Mouse (Mus musculus): Measurements from ENCODE around the gene Shkbp1. TPM values are rescaled to one million over a fixed set of nuclear protein-coding genes. Genes with fewer than 3 reads are reported as not detected.

The Shkbp1 gene
- total and polyA plus RNA-seq, 3 experiments, result 24.2 to 77.0 TPM; not detected in 1

DNA sequence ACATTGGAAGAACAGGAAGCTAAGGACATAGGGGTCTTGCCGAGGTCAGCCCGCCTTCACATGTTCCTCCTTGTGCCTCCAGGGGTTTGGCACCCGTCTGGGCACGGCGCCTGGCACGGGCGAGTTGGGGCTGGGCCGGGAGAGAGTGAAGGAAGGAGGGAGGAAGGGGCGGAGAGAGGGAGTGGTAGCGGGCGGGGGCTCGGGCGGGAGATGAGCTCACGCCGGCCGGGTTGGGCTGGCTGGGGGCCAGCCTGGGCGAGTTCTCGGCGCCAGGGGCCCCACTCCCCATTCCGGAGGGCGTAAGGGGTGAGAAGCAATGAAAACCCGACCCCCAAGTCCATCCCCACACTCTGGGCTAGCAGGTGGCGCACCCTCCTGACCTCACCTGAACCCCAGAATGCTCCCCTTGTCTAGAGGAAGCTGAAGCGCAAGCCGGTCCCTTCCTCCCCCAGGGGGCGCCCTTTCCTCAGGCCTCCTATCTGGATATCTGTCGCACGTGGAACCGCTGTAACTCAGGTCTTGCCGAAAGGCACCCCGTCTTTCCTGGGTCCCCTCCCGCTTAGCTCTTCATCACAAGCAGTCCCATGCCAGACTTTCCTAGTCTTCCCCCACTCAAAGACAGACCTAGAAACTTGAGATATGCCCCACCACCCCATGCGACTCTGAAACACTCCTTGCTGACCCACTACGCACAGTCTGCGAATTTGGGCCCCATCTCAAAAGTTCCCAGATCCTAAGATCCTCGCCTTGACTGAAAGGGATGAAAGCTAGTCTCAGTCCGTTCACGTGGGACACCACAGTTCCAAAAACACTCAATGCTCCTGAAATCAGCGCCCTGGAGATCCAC lies 23.2 kb downstream of the Shkbp1 start:
- Histone ChIP-seq H3K36me3 (ENCODE audit: control insufficient read depth in 1 of 2, insufficient read depth in 2 of 2, low read length in 2 of 2) (peaks cover 0 to 2% of the 10 kb centered on the region in 2 experiments; a peak in 2 of 4 replicates), H3K27me3 (ENCODE audit: control insufficient read depth in 1 of 2, insufficient read depth in 2 of 2, low read length in 2 of 2) (no peaks in the 10 kb centered on the region; a peak in 1 of 4 replicates), H3K27ac (ENCODE audit: control insufficient read depth, low read depth, low read length) (peak overlapping the region; percentile 75), H3K9ac (ENCODE audit: control insufficient read depth, low read depth, low read length, poor library complexity, severe bottlenecking) (peak overlapping the region; percentile 78), H3K4me3 (ENCODE audit: control insufficient read depth in 1 of 2, insufficient read depth in 1 of 2, low read depth in 2 of 2, low read length in 2 of 2) (peak overlapping the region; percentile 48 to 53), H3K9me3 (replicated peaks; ENCODE audit: insufficient read depth, low read length) (no peaks in the 10 kb centered on the region), H3K79me2 (ENCODE audit: control insufficient read depth, insufficient read depth, low read length, poor library complexity) (peaks cover 7% of the 10 kb centered on the region; the same call in 1 of the 2 replicates), H3K4me1 (ENCODE audit: control insufficient read depth in 1 of 2, insufficient read depth in 2 of 2, low read length in 2 of 2) (peaks cover 0 to 16% of the 10 kb centered on the region in 2 experiments; a peak in 2 of 4 replicates)
- DNase-seq (ENCODE audit: low read depth, low spot score), result peak; percentile 96
- peak; percentile 98 for TF ChIP-seq SIN3A (IDR thresholded peaks at IDR 0.05; ENCODE audit: low read length)
- TF ChIP-seq TBP (IDR thresholded peaks at IDR 0.05; ENCODE audit: low read depth, low read length), result peak; percentile 62
- peak; percentile 46 for TF ChIP-seq RAD21 (IDR thresholded peaks at IDR 0.05; ENCODE audit: low read depth, low read length)
- peak; percentile 61; the same call in 1 of the 2 replicates for TF ChIP-seq MEF2A (IDR thresholded peaks at IDR 0.05; ENCODE audit: extremely low read depth, insufficient replicate concordance, low read depth, low read length, poor library complexity, severe bottlenecking)
- TF ChIP-seq CTCF (IDR thresholded peaks at IDR 0.05 in 2 of 3, conservative IDR thresholded peaks at IDR 0.05 in 1 of 3; ENCODE audit: control insufficient read depth in 1 of 3, insufficient read depth in 1 of 3, low read depth in 2 of 3, low read length in 3 of 3, poor library complexity in 1 of 3, severe bottlenecking in 1 of 3), result peak; percentile 88 to 92 (median 89)
- TF ChIP-seq POLR2AphosphoS5 (IDR thresholded peaks at IDR 0.05; ENCODE audit: borderline replicate concordance, low read depth, low read length), result no peak
- TF ChIP-seq MAZ (IDR thresholded peaks at IDR 0.05; ENCODE audit: low read depth, low read length), result peak; percentile 85
- TF ChIP-seq GABPA (IDR thresholded peaks at IDR 0.05; ENCODE audit: low read depth, low read length), result no peak
- TF ChIP-seq POLR2A (IDR thresholded peaks at IDR 0.05; ENCODE audit: control insufficient read depth in 1 of 2, insufficient read depth in 1 of 2, low read depth in 1 of 2, low read length in 2 of 2, poor library complexity in 1 of 2), result peak; percentile 17 to 62; a peak in 2 of 4 replicates
- TF ChIP-seq RCOR1 (IDR thresholded peaks at IDR 0.05; ENCODE audit: low read depth, low read length), result no peak
- TF ChIP-seq JUND (IDR thresholded peaks at IDR 0.05; ENCODE audit: low read depth, low read length), result no peak
- TF ChIP-seq UBTF (IDR thresholded peaks at IDR 0.05; ENCODE audit: borderline replicate concordance, insufficient read depth, low read depth, low read length), result no peak
- TF ChIP-seq ETS1 (IDR thresholded peaks at IDR 0.05; ENCODE audit: low read depth, low read length), result peak; percentile 73
- peak; percentile 98 for TF ChIP-seq BHLHE40 (IDR thresholded peaks at IDR 0.05; ENCODE audit: borderline replicate concordance, low read depth, low read length)
- peak; percentile 49; the same call in 1 of the 2 replicates for TF ChIP-seq ELF1 (IDR thresholded peaks at IDR 0.05; ENCODE audit: low read depth, low read length)
- TF ChIP-seq HCFC1 (IDR thresholded peaks at IDR 0.05; ENCODE audit: low read depth, low read length), result peak; percentile 53; the same call in 1 of the 2 replicates
- TF ChIP-seq SMC3 (IDR thresholded peaks at IDR 0.05; ENCODE audit: low read depth, low read length), result peak; percentile 57
- TF ChIP-seq MYB (IDR thresholded peaks at IDR 0.05; ENCODE audit: low read depth, low read length), result no peak
- TF ChIP-seq USF2 (IDR thresholded peaks at IDR 0.05; ENCODE audit: borderline replicate concordance in 1 of 2, insufficient read depth in 1 of 2, low read depth in 1 of 2, low read length in 2 of 2), result no peak
- TF ChIP-seq NELFE (IDR thresholded peaks at IDR 0.05; ENCODE audit: low read depth, low read length), result peak; percentile 69
- TF ChIP-seq MAX (IDR thresholded peaks at IDR 0.05; ENCODE audit: low read length), result peak; percentile 97
- peak in 1 of 2 experiments; percentile 32; a peak in 1 of 4 replicates for TF ChIP-seq EP300 (IDR thresholded peaks at IDR 0.05; ENCODE audit: low read depth in 1 of 2, low read length in 2 of 2)
- TF ChIP-seq CHD1 (IDR thresholded peaks at IDR 0.05; ENCODE audit: low read depth, low read length), result peak; percentile 24; the same call in 1 of the 2 replicates
- TF ChIP-seq CHD2 (IDR thresholded peaks at IDR 0.05; ENCODE audit: low read length), result no peak
- no peak; the same call in 1 of the 2 replicates for TF ChIP-seq ZMIZ1 (IDR thresholded peaks at IDR 0.05; ENCODE audit: low read depth, low read length)
- TF ChIP-seq ZKSCAN1 (IDR thresholded peaks at IDR 0.05; ENCODE audit: low read depth, low read length), result peak; percentile 86
- TF ChIP-seq KAT2A (conservative IDR thresholded peaks at IDR 0.05; ENCODE audit: low read depth, low read length), result no peak
- TF ChIP-seq TCF12 (IDR thresholded peaks at IDR 0.05; ENCODE audit: low read depth, low read length), result peak; percentile 34; the same call in 1 of the 2 replicates
- 0 out of 2 replicates have a peak, but pooled peaks have one; percentile 33 for TF ChIP-seq ZNF384 (IDR thresholded peaks at IDR 0.05; ENCODE audit: low read depth, low read length)
- TF ChIP-seq GATA1 (IDR thresholded peaks at IDR 0.05; ENCODE audit: low read depth, low read length), result peak; percentile 60; the same call in 1 of the 2 replicates
- TF ChIP-seq NRF1 (IDR thresholded peaks at IDR 0.05; ENCODE audit: insufficient read depth, low read depth, low read length, poor library complexity, severe bottlenecking), result no peak
- TF ChIP-seq MYC (IDR thresholded peaks at IDR 0.05; ENCODE audit: low read depth, low read length), result peak; percentile 99
- TF ChIP-seq ZC3H11A (IDR thresholded peaks at IDR 0.05; ENCODE audit: low read depth, low read length), result no peak
- 0 out of 2 replicates have a peak, but pooled peaks have one; percentile 29 for TF ChIP-seq E2F4 (IDR thresholded peaks at IDR 0.05; ENCODE audit: borderline replicate concordance, low read depth, low read length)

Measured in MEL (cell line).